Mouse (Mus musculus) duodenum, adult 2 months (tissue): Measurements from ENCODE around the gene Krt76. TPM values are rescaled to one million over a fixed set of nuclear protein-coding genes. Genes with fewer than 3 reads are reported as not detected.

Experiments
- polyA plus RNA-seq: library from polyadenylated mRNA; depleted of rRNA; stranded (reverse); fragments of >200 nt; gene quantifications from 2 replicates; pipeline ENCODE4 v1.2.3, GENCODE M21; 2012; ENCODE audit warnings: low replicate concordance; rRNA removed

Krt76 gene
- not detected in 2 replicates for polyA plus RNA-seq

DNA sequence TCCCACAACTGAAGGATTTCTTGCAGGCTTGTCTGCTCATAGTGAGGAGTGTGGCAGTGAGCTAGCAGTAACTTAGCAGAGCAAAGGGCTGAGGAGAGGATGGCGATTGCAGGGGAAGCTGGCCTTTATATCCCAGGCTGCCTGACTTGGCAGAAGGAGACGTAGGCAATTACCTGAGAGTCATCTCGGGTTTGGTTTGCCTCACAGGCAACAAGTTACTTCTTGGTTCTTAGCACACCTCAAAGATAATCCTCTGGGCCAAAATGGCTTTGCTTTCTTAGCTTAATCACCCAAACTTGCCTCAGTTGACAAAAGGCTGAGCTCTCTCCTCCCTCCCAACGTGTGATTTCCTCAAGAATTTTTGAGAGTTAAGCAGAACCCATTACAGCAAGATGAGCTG, at the start of gene Krt76:
Krt76 (minus strand) TSS at position 101 of the 400 bp plus-strand sequence.

DNA sequence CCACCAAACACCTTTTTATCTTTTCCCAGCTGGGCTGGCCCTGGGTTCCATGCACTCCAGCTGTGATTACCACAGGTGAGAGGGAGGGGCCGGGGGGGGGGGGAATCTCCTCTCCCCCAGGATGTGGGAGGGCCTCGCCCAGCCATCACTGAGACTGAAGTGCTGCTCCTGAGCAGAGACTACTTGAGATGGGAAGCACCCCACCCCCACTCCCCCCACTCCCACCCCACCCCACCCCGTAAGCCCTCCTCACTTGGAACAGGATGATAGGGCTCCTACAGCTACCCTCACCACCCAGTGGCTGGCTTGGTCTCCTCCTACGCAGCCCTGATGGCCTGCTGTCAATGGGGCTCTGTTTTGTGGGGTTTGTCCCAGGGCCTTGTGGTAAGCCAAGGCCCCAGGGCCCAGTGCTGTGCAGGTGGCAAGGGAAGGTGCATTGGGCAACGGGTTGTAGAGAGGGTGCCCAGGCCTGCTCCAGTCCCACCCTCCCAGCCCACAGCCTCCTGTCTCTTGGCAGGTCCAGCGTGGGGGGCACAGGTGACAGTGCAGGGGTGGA, 47.6 kb upstream of the Krt76 start, which contains the start of gene Krt79:
Krt79 (minus strand) TSS at position 51 of the 556 bp plus-strand sequence.

DNA sequence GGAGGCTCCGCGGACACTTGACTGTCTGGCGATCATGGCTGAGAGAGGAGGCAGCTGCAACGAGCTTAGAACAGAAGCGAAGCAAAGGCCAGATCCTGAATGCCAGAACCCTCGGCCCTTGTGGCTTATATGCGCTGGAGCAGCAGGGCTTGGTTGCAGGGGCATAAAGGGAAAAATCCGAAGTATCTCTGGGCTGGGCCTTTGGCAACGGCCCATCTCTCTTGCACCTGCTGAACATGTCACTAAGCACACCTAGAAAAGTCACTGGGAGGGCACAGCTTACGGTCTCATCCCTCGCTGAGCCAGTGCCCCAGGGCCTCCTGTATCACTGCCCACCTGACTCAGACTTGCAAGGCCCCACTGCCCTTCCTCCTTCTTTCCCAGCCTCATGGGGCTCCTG, 31.9 kb upstream of the Krt76 start, which contains the start of gene Krt4:
Krt4 (minus strand) TSS at position 101 of the 400 bp plus-strand sequence.

DNA sequence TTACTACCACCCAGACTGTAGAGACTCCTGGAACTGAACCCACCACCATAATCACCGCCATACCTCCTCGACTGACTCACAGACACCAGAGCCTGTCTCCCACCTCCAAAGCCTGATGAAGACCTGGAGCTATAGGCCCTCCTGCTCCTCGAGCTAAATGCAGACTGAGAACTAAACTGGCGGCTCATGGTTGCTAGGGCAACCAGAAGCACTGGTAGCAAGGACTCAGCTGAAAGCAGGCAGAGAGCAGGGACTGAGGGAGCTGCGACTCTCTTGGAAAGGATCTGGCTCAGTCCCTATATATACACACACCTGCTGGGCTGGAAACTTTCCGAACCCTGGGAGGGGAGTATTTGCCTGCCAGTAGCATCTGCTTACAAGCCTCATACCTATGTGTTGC, 23.3 kb downstream of the Krt76 start, which contains the start of gene Krt77:
Krt77 (minus strand) TSS at position 275 of the 400 bp plus-strand sequence.

DNA sequence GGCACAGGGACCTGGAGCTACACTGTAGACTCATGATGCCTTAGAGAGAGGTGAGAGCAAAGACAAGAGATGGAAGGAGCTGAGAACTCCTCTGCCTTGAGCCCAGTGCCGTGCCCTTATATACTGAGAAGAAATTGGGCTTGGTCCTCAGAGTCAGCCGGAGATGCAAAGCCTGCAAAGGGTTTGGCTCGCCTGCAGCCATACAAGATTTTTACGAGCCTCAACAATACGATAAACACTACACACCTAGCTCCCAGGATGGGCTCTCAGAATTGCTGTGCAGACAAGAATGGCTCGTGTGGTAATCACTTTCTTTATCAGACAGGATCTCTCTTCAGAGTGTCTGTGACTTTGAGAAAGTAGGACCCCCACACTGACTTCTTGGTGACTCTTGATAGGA, 42.0 kb downstream of the Krt76 start, which contains the start of gene Krt1:
Krt1 (minus strand) TSS at position 101 of the 400 bp plus-strand sequence.

Other genes with a start within 250 kb of the Krt76 start
- not detected in 2 replicates for gene Gm5478, start 245.5 kb downstream of the Krt76 start, polyA plus RNA-seq
- gene Krt6b, start 212.6 kb downstream of the Krt76 start, polyA plus RNA-seq = not detected in 2 replicates
- gene Krt6a, start 198.6 kb downstream of the Krt76 start, polyA plus RNA-seq = not detected in 2 replicates
- not detected in 2 replicates for gene Krt5, start 180.0 kb downstream of the Krt76 start, polyA plus RNA-seq
- not detected in 2 replicates for gene Krt71, start 149.8 kb downstream of the Krt76 start, polyA plus RNA-seq
- gene Krt72, start 106.5 kb downstream of the Krt76 start, polyA plus RNA-seq = not detected in 2 replicates
- gene Krt73, start 90.6 kb downstream of the Krt76 start, polyA plus RNA-seq = not detected in 2 replicates
- gene Krt2, start 74.8 kb downstream of the Krt76 start, polyA plus RNA-seq = 0.05 TPM in 1 of 2 replicates, not detected in the other
- gene Krt1, start 42.1 kb downstream of the Krt76 start, polyA plus RNA-seq = 0.05 and 0.08 TPM in 2 replicates
- not detected in 2 replicates for gene Krt77, start 23.2 kb downstream of the Krt76 start, polyA plus RNA-seq
- 0.13 and 0.23 TPM in 2 replicates for gene Krt4, start 31.8 kb upstream of the Krt76 start, polyA plus RNA-seq
- gene Krt79, start 47.4 kb upstream of the Krt76 start, polyA plus RNA-seq = 0.28 and 0.77 TPM in 2 replicates
- 0.33 TPM in 1 of 2 replicates, not detected in the other for gene Krt78, start 61.4 kb upstream of the Krt76 start, polyA plus RNA-seq
- 1,185 and 2,156 TPM in 2 replicates for gene Krt8, start 111.6 kb upstream of the Krt76 start, polyA plus RNA-seq
- gene Krt18, start 135.3 kb upstream of the Krt76 start, polyA plus RNA-seq = 98.5 and 151 TPM in 2 replicates
- gene Eif4b, start 180.9 kb upstream of the Krt76 start, polyA plus RNA-seq = 25.6 and 27.2 TPM in 2 replicates
- 35.9 and 54.0 TPM in 2 replicates for gene Tns2, start 207.5 kb upstream of the Krt76 start, polyA plus RNA-seq
- gene Spryd3, start 243.3 kb upstream of the Krt76 start, polyA plus RNA-seq = 36.1 and 58.3 TPM in 2 replicates